Mouse (Mus musculus) forebrain, embryonic 11.5 days (tissue): ENCODE results near the gene Decr2. TPM values are rescaled to one million over a fixed set of nuclear protein-coding genes. Genes with fewer than 3 reads are reported as not detected.
"Not testable (repeated sequence)": the region's sequence is repeated elsewhere in the genome, so short reads cannot be mapped to it uniquely, and the experiment has no call there.

Source experiments
- ATAC-seq: fragments of 200-750 bp; cut with Nextera tagmentation; replicated peaks from 2 replicates; pipeline ENCODE4 v1.8.0; 2017; ENCODE audit warnings: moderate TSS enrichment; ENCODE audit not compliant: low FRiP score
- DNase-seq: peaks from one replicate; pipeline ENCODE4 v3.0.0-alpha.2; 2017; ENCODE audit warnings: low spot score
- H3K27ac ChIP-seq: fragments of 300-500 bp; sonication (generic); 2 replicates; pipeline ENCODE4 v1.5.1; 2014; ENCODE audit warnings: low read depth, low read length
- H3K27me3 ChIP-seq: fragments of 300-500 bp; sonication (generic); 2 replicates; pipeline ENCODE4 v1.6.1; 2014; ENCODE audit warnings: mild to moderate bottlenecking, low read length, mixed read lengths; ENCODE audit not compliant: control insufficient read depth, insufficient read depth
- H3K36me3 ChIP-seq: fragments of 300-500 bp; sonication (generic); 2 replicates; pipeline ENCODE4 v1.6.1; 2014; ENCODE audit warnings: mild to moderate bottlenecking, low read length, moderate library complexity, mixed read lengths; ENCODE audit not compliant: control insufficient read depth, insufficient read depth
- H3K4me1 ChIP-seq: fragments of 300-500 bp; sonication (generic); replicated peaks from 2 replicates; pipeline ENCODE4 v1.6.1; 2014; ENCODE audit warnings: low read length, mixed read lengths; ENCODE audit not compliant: control insufficient read depth, insufficient read depth
- H3K4me2 ChIP-seq: fragments of 300-500 bp; sonication (generic); 2 replicates; pipeline ENCODE4 v1.6.1; 2014; ENCODE audit warnings: low read depth, mild to moderate bottlenecking, low read length, moderate library complexity, mixed read lengths; ENCODE audit not compliant: severe bottlenecking
- H3K4me3 ChIP-seq: fragments of 300-500 bp; sonication (generic); 2 replicates; pipeline ENCODE4 v1.5.1; 2014; ENCODE audit warnings: low read depth, low read length
- H3K9ac ChIP-seq: fragments of 300-500 bp; sonication (generic); 2 replicates; pipeline ENCODE4 v1.6.1; 2014; ENCODE audit warnings: low read length
- H3K9me3 ChIP-seq: fragments of 300-500 bp; sonication (generic); 2 replicates; pipeline ENCODE4 v1.6.1; 2016; ENCODE audit warnings: low read length, mixed read lengths; ENCODE audit not compliant: control insufficient read depth
- WGBS: fragments of 180-500 bp; shearing (Covaris S2); extraction: QIAGEN DNeasy Blood & Tissue Kit; methylation state at CpG from one replicate; pipeline ENCODE4 v1.1.7; 2014; 5-methylcytosine and 5-hydroxymethylcytosine counted together
- polyA plus RNA-seq: library from polyadenylated mRNA; unstranded; fragments of >200 nt; fragmentation: Nextera tagmentation; extraction: Ambion mirVana; gene quantifications from 2 replicates; pipeline ENCODE4 v1.2.1, GENCODE M21; 2014

Gene Decr2
- polyA plus RNA-seq, 1 experiment from 2014 or later, result 24.6 TPM

- ATAC-seq, result no peak
- 66% methylated on average over 4 of the region's 4 CpGs for WGBS
- Histone ChIP-seq H3K9me3 (no peaks in the 10 kb centered on the region), H3K27ac (no peak overlapping the region), H3K36me3 (no peaks in the 10 kb centered on the region), H3K4me2 (no peak overlapping the region), H3K4me3 (no peak overlapping the region), H3K4me1 (peaks cover under 1% of the 10 kb centered on the region; the same call in 1 of the 2 replicates), H3K9ac (no peak overlapping the region), H3K27me3 (no peaks in the 10 kb centered on the region)
- DNase-seq, result no peak
Observed at GRCm38 (mm10) chr17:26105619-26106018, 15.5 kb upstream of the Decr2 start.

GRCm38 (mm10) chr17:26101478-26101877 lies 11.3 kb upstream of the Decr2 start:
- WGBS, result 43% methylated on average over 4 of the region's 4 CpGs
- no peaks in the 10 kb centered on the region for H3K9me3 ChIP-seq
- no peak overlapping the region for H3K9ac ChIP-seq
- no peaks in the 10 kb centered on the region for H3K36me3 ChIP-seq
- peak; percentile 64 for DNase-seq
- H3K4me2 ChIP-seq, result no peak overlapping the region
- H3K4me1 ChIP-seq, result no peaks in the 10 kb centered on the region
- ATAC-seq, result no peak
- H3K4me3 ChIP-seq, result no peak overlapping the region
- no peak overlapping the region for H3K27ac ChIP-seq
- H3K27me3 ChIP-seq, result no peaks in the 10 kb centered on the region

GRCm38 (mm10) chr17:26100166-26100565 lies 10.0 kb upstream of the Decr2 start:
- WGBS, result 43% methylated on average over 2 of the region's 2 CpGs
- H3K9me3 ChIP-seq, result no peaks in the 10 kb centered on the region
- H3K27ac ChIP-seq, result no peak overlapping the region
- DNase-seq (peak; percentile 46), ATAC-seq (no peak)
- no peak overlapping the region for H3K9ac ChIP-seq
- no peaks in the 10 kb centered on the region for H3K27me3 ChIP-seq
- no peak overlapping the region for H3K4me2 ChIP-seq
- H3K4me1 ChIP-seq, result peaks cover 4% of the 10 kb centered on the region; the same call in 1 of the 2 replicates
- H3K4me3 ChIP-seq, result no peak overlapping the region
- H3K36me3 ChIP-seq, result no peaks in the 10 kb centered on the region

DNA sequence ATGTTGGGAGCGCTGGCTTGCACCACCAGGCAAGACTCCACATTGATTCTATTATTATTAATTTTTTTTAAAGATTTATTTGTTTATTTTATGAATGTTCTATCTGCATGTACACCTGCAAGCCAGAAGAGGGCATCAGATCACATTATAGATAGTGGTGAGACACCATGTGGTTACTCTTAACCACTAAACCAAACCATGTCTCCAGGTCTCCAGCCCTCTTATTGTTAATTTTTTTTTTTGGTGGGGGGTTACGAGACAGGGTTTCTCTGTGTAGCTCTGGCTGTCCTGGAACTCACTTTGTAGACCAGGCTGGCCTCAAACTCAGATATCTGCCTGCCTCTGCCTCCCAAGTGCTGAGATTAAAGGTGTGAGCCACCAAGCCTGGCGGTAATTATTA lies 9.2 kb upstream of the Decr2 start:
- H3K27ac ChIP-seq, H3K9me3 ChIP-seq, H3K27me3 ChIP-seq, H3K9ac ChIP-seq, H3K4me2 ChIP-seq, H3K4me3 ChIP-seq, H3K4me1 ChIP-seq, ATAC-seq, H3K36me3 ChIP-seq, DNase-seq: not testable (repeated sequence)
- WGBS, result 64% methylated on average over 3 of the region's 3 CpGs

DNA sequence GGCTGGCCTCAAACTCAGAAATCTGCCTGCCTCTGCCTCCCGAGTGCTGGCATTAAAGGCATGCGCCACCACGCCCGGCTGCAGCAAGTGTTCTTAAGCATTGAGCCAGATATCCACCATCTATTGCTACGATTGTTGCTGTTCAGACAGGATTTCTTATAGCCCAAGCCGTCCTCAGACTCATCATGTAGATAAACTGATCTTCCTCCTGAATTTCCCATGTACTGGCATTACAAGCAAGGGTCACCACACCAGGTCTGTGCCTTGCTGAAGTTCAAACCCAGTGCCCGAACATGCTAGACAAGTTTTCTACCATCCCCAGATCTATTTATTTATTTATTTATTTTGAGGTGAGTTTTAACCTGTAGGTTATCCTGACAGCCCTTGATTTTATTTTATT lies 8.3 kb upstream of the Decr2 start:
- WGBS, result 92% methylated on average over 7 of the region's 7 CpGs

DNA sequence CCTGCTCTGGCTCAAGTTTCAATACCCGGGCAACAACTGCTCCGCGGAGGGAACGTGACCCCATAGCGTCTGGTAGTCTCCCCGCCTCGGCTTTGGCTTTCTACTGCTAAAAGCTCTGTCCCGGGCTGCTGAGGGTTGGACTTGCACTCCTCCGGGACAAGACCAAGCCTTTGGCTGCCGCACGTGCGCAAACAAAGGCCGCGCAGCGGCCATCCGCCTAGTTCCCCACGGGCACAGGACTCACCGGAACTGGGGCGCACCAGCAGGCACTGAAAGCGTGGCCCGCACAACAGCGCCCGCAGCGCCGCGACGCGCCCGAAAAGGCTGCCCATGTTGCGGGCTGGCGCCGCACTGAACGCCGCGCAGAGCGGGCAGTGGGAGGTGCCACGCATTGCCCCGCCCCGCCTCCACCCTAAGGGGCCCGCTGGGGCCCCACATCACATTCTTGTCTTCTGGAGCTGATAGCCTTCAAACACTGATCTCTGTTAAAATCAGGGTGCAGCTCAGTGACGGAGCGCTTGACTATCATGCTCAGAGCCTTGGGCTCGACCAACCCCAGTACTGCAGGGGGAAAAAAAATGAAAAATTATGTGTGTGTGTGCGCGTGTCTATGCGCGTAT lies 5.1 kb upstream of the Decr2 start, which contains the start of gene Nme4:
TSS of gene Nme4 (minus strand) at position 482 of the 620 bp plus-strand sequence.
- no peaks in the 10 kb centered on the region for H3K27me3 ChIP-seq
- peak within 1 kb of the TSS; percentile 61 for H3K4me3 ChIP-seq
- H3K4me1 ChIP-seq, result peaks cover 6% of the 10 kb centered on the region; the same call in 1 of the 2 replicates
- H3K9ac ChIP-seq, result peak within 1 kb of the TSS; percentile 91
- ATAC-seq (peak; percentile 77), DNase-seq (peak; percentile 83)
- H3K27ac ChIP-seq, result peak within 1 kb of the TSS; percentile 70
- H3K36me3 ChIP-seq, result no peaks in the 10 kb centered on the region; the same call in 1 of the 2 replicates
- no peaks in the 10 kb centered on the region; the same call in 1 of the 2 replicates for H3K9me3 ChIP-seq
- H3K4me2 ChIP-seq, result peak within 1 kb of the TSS; percentile 71
- 4% methylated on average over 47 of the region's 47 CpGs for WGBS

More for the DNA sequence above, 8.3 kb upstream of the Decr2 start:
- Histone ChIP-seq H3K4me2 (no peak overlapping the region), H3K9ac (no peak overlapping the region), H3K4me3 (no peak overlapping the region), H3K27ac (no peak overlapping the region), H3K4me1 (peaks cover 6% of the 10 kb centered on the region; the same call in 1 of the 2 replicates), H3K36me3 (no peaks in the 10 kb centered on the region), H3K9me3 (no peaks in the 10 kb centered on the region), H3K27me3 (no peaks in the 10 kb centered on the region)
- ATAC-seq (no peak), DNase-seq (no peak)

- peak overlapping the region; percentile 91 for H3K9ac ChIP-seq
- no peaks in the 10 kb centered on the region; the same call in 1 of the 2 replicates for H3K9me3 ChIP-seq
- peak overlapping the region; percentile 70; the same call in 1 of the 2 replicates for H3K27ac ChIP-seq
- peak overlapping the region; percentile 71 for H3K4me2 ChIP-seq
- no peaks in the 10 kb centered on the region; the same call in 1 of the 2 replicates for H3K36me3 ChIP-seq
- 31% methylated on average over 9 of the region's 9 CpGs for WGBS
- DNase-seq, result no peak
- H3K4me1 ChIP-seq, result peaks cover 8% of the 10 kb centered on the region; the same call in 1 of the 2 replicates
- no peaks in the 10 kb centered on the region for H3K27me3 ChIP-seq
- peak overlapping the region; percentile 61 for H3K4me3 ChIP-seq
- peak; percentile 8; the same call in 1 of the 2 replicates for ATAC-seq
Observed at GRCm38 (mm10) chr17:26094531-26095110, 4.5 kb upstream of the Decr2 start.

DNA sequence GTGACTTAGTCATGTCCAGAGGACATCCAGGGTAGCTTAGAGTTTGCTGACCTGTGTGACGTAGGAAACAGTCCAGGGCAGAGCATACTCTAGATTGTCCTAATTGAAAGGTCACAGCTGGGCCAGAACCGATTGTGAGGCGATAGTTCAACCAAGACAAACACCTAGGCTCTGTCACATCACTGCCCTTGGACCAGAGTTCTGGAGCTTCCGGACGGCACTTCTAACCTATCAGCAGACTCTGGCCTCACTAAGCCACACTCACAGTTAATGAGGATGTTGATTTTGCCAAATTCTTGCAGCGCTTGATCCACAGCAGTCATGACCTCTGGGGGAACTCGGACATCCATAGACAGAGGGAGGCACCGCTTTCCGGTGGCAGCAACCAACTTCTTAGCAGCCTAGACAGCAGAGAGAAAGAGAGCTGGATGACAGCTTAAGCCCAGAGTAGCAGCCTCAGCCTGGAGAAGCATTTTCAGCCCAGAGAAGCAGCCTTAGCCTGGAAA lies 3.0 kb downstream of the Decr2 start:
- DNase-seq (no peak), ATAC-seq (no peak)
- no peak overlapping the region for H3K4me2 ChIP-seq
- H3K9me3 ChIP-seq, result no peaks in the 10 kb centered on the region; the same call in 1 of the 2 replicates
- no peaks in the 10 kb centered on the region; the same call in 1 of the 2 replicates for H3K36me3 ChIP-seq
- H3K9ac ChIP-seq, result no peak overlapping the region
- no peak overlapping the region for H3K27ac ChIP-seq
- H3K27me3 ChIP-seq, result no peaks in the 10 kb centered on the region
- H3K4me3 ChIP-seq, result no peak overlapping the region
- 92% methylated on average over 9 of the region's 9 CpGs for WGBS
- H3K4me1 ChIP-seq, result 0 out of 2 replicates have a peak, but pooled peaks cover 2% of the 10 kb centered on the region
